Mouse (Mus musculus) embryonic facial prominence, embryonic 12.5 days (tissue): ENCODE results near the gene Nhsl2. TPM values are rescaled to one million over a fixed set of nuclear protein-coding genes. Genes with fewer than 3 reads are reported as not detected.

ENCODE experiments used
- ATAC-seq: fragments of 200-750 bp; cut with Nextera tagmentation; 2 replicates; pipeline ENCODE4 v1.8.0; 2017; ENCODE audit not compliant: insufficient number of reproducible peaks, insufficient read depth, low FRiP score, low TSS enrichment
- H3K27ac ChIP-seq: fragments of 300-500 bp; sonication (generic); 2 replicates; pipeline ENCODE4 v1.5.1; 2016; ENCODE audit warnings: mild to moderate bottlenecking
- H3K27me3 ChIP-seq: fragments of 300-500 bp; sonication (generic); 2 replicates; pipeline ENCODE4 v1.6.1; 2016; ENCODE audit warnings: mild to moderate bottlenecking, moderate library complexity
- H3K36me3 ChIP-seq: fragments of 300-500 bp; sonication (generic); 2 replicates; pipeline ENCODE4 v1.6.1; 2016; ENCODE audit warnings: mild to moderate bottlenecking
- H3K4me1 ChIP-seq: fragments of 300-500 bp; sonication (generic); 2 replicates; pipeline ENCODE4 v1.6.1; 2016
- H3K4me2 ChIP-seq: fragments of 300-500 bp; sonication (generic); replicated peaks from 2 replicates; pipeline ENCODE4 v1.6.1; 2016; ENCODE audit warnings: mild to moderate bottlenecking, moderate library complexity
- H3K4me3 ChIP-seq: fragments of 300-500 bp; sonication (generic); 2 replicates; pipeline ENCODE4 v1.5.1; 2016; ENCODE audit warnings: mild to moderate bottlenecking
- H3K9ac ChIP-seq: fragments of 300-500 bp; sonication (generic); 2 replicates; pipeline ENCODE4 v1.6.1; 2016; ENCODE audit warnings: mild to moderate bottlenecking, moderate library complexity
- H3K9me3 ChIP-seq: fragments of 300-500 bp; sonication (generic); 2 replicates; pipeline ENCODE4 v1.6.1; 2016; ENCODE audit warnings: mild to moderate bottlenecking, moderate library complexity
- WGBS: fragments of 180-500 bp; shearing (Covaris S2); methylation state at CpG from one replicate; pipeline ENCODE4 v1.1.7; 2016; 5-methylcytosine and 5-hydroxymethylcytosine counted together
- polyA plus RNA-seq: library from polyadenylated mRNA; unstranded; fragments of >200 nt; fragmentation: Nextera tagmentation; extraction: Ambion mirVana; gene quantifications from 2 replicates; pipeline ENCODE4 v1.2.1, GENCODE M21; 2016

The Nhsl2 gene
- polyA plus RNA-seq, 1 experiment from 2014 or later: 20.1 TPM

GRCm38 (mm10) chrX:102073605-102074325 is 224.6 kb downstream of the Nhsl2 start:
- WGBS: 83% methylated on average over 14 of the region's 14 CpGs

GRCm38 (mm10) chrX:102074435-102074834 is 225.2 kb downstream of the Nhsl2 start:
- Histone ChIP-seq H3K4me2 (no peak overlapping the region), H3K9me3 (no peaks in the 10 kb centered on the region), H3K27ac (0 out of 2 replicates have a peak overlapping the region, but pooled peaks have one; percentile 6), H3K4me3 (no peak overlapping the region), H3K36me3 (no peaks in the 10 kb centered on the region), H3K4me1 (no peaks in the 10 kb centered on the region), H3K27me3 (peaks cover 12% of the 10 kb centered on the region; the same call in 1 of the 2 replicates), H3K9ac (no peak overlapping the region)
- 81% methylated on average over 5 of the region's 5 CpGs for WGBS
- ATAC-seq: no peak

More at GRCm38 (mm10) chrX:102073605-102074325, 224.6 kb downstream of the Nhsl2 start:
- no peaks in the 10 kb centered on the region for H3K9me3 ChIP-seq
- no peak overlapping the region for H3K4me2 ChIP-seq
- H3K27ac ChIP-seq: no peak overlapping the region
- H3K27me3 ChIP-seq: peaks cover 14% of the 10 kb centered on the region; the same call in 1 of the 2 replicates
- H3K9ac ChIP-seq: no peak overlapping the region
- no peak overlapping the region for H3K4me3 ChIP-seq
- no peaks in the 10 kb centered on the region for H3K36me3 ChIP-seq
- H3K4me1 ChIP-seq: no peaks in the 10 kb centered on the region
- ATAC-seq: no peak

GRCm38 (mm10) chrX:102075158-102075557 is 226.0 kb downstream of the Nhsl2 start:
- Histone ChIP-seq H3K4me2 (no peak overlapping the region), H3K9ac (no peak overlapping the region), H3K27ac (peak overlapping the region; percentile 6; the same call in 1 of the 2 replicates), H3K4me3 (no peak overlapping the region), H3K9me3 (no peaks in the 10 kb centered on the region), H3K36me3 (no peaks in the 10 kb centered on the region), H3K27me3 (peaks cover 19% of the 10 kb centered on the region; the same call in 1 of the 2 replicates), H3K4me1 (no peaks in the 10 kb centered on the region)
- WGBS: 84% methylated on average over 4 of the region's 4 CpGs
- ATAC-seq: no peak

GRCm38 (mm10) chrX:102076886-102077765 is 227.9 kb downstream of the Nhsl2 start:
- no peaks in the 10 kb centered on the region for H3K36me3 ChIP-seq
- no peak overlapping the region for H3K4me3 ChIP-seq
- no peak overlapping the region for H3K9ac ChIP-seq
- no peaks in the 10 kb centered on the region for H3K9me3 ChIP-seq
- WGBS: 84% methylated on average over 7 of the region's 7 CpGs
- H3K4me1 ChIP-seq: no peaks in the 10 kb centered on the region
- ATAC-seq: no peak
- no peak overlapping the region for H3K27ac ChIP-seq
- 0 out of 2 replicates have a peak, but pooled peaks cover 10% of the 10 kb centered on the region for H3K27me3 ChIP-seq
- H3K4me2 ChIP-seq: no peak overlapping the region

GRCm38 (mm10) chrX:102081076-102081475 is 231.9 kb downstream of the Nhsl2 start:
- 51% methylated on average over 10 of the region's 10 CpGs for WGBS
- 0 out of 2 replicates have a peak overlapping the region, but pooled peaks have one; percentile 57 for H3K27ac ChIP-seq
- no peak overlapping the region for H3K4me2 ChIP-seq
- no peaks in the 10 kb centered on the region for H3K36me3 ChIP-seq
- H3K4me1 ChIP-seq: no peaks in the 10 kb centered on the region
- H3K9me3 ChIP-seq: no peaks in the 10 kb centered on the region
- ATAC-seq: no peak
- H3K9ac ChIP-seq: no peak overlapping the region
- 0 out of 2 replicates have a peak, but pooled peaks cover 14% of the 10 kb centered on the region for H3K27me3 ChIP-seq
- no peak overlapping the region for H3K4me3 ChIP-seq

- Histone ChIP-seq H3K27ac (peak overlapping the region; percentile 63), H3K27me3 (peaks cover 19% of the 10 kb centered on the region; the same call in 1 of the 2 replicates), H3K9ac (no peak overlapping the region), H3K4me1 (no peaks in the 10 kb centered on the region), H3K4me2 (no peak overlapping the region), H3K4me3 (no peak overlapping the region), H3K36me3 (no peaks in the 10 kb centered on the region), H3K9me3 (no peaks in the 10 kb centered on the region)
- 40% methylated on average over 7 of the region's 7 CpGs for WGBS
- ATAC-seq: peak; percentile 86; the same call in 1 of the 2 replicates
Observed at GRCm38 (mm10) chrX:102081573-102082279, 232.5 kb downstream of the Nhsl2 start.

GRCm38 (mm10) chrX:102082340-102082739 is 233.2 kb downstream of the Nhsl2 start:
- Histone ChIP-seq H3K36me3 (no peaks in the 10 kb centered on the region), H3K4me3 (no peak overlapping the region), H3K27ac (peak overlapping the region; percentile 63), H3K9ac (no peak overlapping the region), H3K4me1 (no peaks in the 10 kb centered on the region), H3K27me3 (peaks cover 19% of the 10 kb centered on the region; the same call in 1 of the 2 replicates), H3K9me3 (no peaks in the 10 kb centered on the region), H3K4me2 (no peak overlapping the region)
- no peak for ATAC-seq
- WGBS: 43% methylated on average over 5 of the region's 5 CpGs

- 86% methylated on average over 7 of the region's 8 CpGs for WGBS
- H3K27ac ChIP-seq: no peak overlapping the region
- H3K4me3 ChIP-seq: no peak overlapping the region
- H3K27me3 ChIP-seq: peaks cover 12% of the 10 kb centered on the region; the same call in 1 of the 2 replicates
- H3K4me2 ChIP-seq: no peak overlapping the region
- no peak for ATAC-seq
- H3K4me1 ChIP-seq: no peaks in the 10 kb centered on the region
- no peaks in the 10 kb centered on the region for H3K36me3 ChIP-seq
- no peak overlapping the region for H3K9ac ChIP-seq
- H3K9me3 ChIP-seq: no peaks in the 10 kb centered on the region
Observed at GRCm38 (mm10) chrX:102085798-102086443, 236.7 kb downstream of the Nhsl2 start.

- Histone ChIP-seq H3K9ac (no peak overlapping the region), H3K4me2 (no peak overlapping the region), H3K27me3 (peaks cover 7% of the 10 kb centered on the region; the same call in 1 of the 2 replicates), H3K36me3 (no peaks in the 10 kb centered on the region), H3K9me3 (no peaks in the 10 kb centered on the region), H3K4me3 (no peak overlapping the region), H3K4me1 (no peaks in the 10 kb centered on the region), H3K27ac (no peak overlapping the region)
- ATAC-seq: no peak
- 69% methylated on average over 3 of the region's 3 CpGs for WGBS
Observed at GRCm38 (mm10) chrX:102090605-102091004, 241.4 kb downstream of the Nhsl2 start.

GRCm38 (mm10) chrX:102094381-102094904 is 245.3 kb downstream of the Nhsl2 start:
- H3K27ac ChIP-seq: no peak overlapping the region
- H3K4me3 ChIP-seq: no peak overlapping the region
- 73% methylated on average over 7 of the region's 7 CpGs for WGBS
- no peaks in the 10 kb centered on the region for H3K27me3 ChIP-seq
- H3K4me1 ChIP-seq: no peaks in the 10 kb centered on the region
- no peaks in the 10 kb centered on the region for H3K36me3 ChIP-seq
- H3K4me2 ChIP-seq: no peak overlapping the region
- no peaks in the 10 kb centered on the region for H3K9me3 ChIP-seq
- no peak overlapping the region for H3K9ac ChIP-seq
- no peak for ATAC-seq
